Mouse (Mus musculus): Measurements from ENCODE around the gene Invs.
"Not testable (repeated sequence)": the region's sequence is repeated elsewhere in the genome, so short reads cannot be mapped to it uniquely, and the experiment has no call there.

The Invs gene

DNA sequence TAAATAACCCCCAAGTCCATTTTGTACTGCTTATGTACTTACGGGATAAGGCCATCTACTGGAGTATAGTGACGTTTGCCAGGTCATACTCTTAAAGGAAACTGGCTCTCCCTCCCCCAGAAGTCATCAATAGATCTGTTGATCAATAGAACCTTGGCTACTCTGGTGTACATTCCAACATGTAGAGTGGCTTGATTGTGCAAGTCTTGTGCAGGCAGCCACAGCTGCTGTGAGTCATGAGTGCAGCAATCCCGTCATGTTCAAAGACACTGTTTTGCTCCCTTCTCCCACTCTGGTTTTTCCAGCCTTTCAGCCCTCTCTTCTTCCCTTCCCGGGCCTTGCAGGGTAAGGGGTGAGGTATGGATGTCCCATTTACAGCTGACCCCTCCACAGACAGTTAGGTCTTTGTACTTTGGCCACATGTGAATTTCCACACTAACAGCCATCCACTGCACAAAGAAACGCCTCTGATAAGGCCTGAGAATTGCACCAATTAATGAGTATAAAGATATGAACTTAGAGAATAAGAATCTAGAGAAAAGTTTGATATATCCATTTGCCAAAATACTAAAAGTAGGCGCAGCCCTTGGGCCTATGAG is 53.0 kb downstream of the Invs start:
- no peak for DNase-seq

DNA sequence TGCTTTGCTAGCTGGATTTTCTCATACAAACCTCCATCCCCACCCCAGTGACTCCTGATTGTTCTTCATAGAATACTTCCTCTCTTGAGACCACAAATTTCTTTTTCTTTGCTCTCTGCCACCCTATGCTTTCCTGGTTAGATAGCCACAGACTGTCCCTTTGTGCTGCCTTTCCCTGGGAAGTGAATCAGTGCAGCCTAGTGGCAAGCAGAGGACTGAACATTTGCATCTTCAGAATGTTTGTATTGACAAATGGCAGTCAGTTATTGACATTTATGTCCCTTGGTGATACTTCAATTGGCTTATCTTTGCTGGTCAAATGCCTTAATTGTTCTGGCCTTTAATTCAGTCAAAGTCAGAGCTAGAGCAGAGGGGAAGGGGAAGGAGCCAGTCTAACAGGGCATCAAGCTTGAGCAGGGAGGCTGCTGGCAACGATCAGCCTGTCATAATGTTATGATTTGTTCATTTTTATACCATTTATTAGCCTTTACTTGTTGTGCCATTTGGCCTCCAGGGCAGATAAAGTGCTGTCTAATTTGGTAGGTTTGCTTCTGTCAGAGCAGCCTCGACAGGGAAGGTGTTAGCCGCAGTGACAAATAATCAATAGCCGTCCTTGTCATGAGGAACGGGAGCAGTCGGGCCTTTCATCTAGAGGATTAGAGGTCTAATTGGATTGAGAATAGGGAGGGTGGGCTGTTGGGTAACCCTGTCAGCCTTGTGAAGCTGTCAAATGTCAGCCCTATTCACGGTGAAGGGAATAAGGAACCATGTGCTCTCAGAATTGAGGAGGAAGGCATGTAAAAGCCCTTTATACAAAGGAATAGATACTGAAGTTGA is 55.6 kb downstream of the Invs start:
- DNase-seq = no peak

GRCm38 (mm10) chr4:48342705-48343104 is 63.1 kb downstream of the Invs start:
- DNase-seq = no peak

DNA sequence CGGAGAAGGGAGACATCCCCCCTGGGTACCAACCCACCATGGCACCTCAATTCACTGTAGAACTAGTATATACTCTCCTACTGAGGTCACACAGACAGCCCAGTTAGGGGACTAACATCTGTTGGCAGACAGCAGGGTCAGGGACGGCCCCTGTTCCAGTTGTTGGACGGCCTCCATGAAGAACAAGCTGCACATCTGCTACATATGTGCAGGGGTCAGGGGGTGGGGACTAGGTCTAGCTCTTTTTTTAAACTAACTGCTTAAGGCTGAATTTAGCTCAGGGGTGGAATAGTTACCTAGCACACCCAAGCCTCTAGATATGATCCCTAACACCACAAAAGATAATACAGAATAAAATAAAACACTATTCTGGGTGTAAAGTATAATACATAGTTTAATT is 82.8 kb downstream of the Invs start:
- no peak for DNase-seq

DNA sequence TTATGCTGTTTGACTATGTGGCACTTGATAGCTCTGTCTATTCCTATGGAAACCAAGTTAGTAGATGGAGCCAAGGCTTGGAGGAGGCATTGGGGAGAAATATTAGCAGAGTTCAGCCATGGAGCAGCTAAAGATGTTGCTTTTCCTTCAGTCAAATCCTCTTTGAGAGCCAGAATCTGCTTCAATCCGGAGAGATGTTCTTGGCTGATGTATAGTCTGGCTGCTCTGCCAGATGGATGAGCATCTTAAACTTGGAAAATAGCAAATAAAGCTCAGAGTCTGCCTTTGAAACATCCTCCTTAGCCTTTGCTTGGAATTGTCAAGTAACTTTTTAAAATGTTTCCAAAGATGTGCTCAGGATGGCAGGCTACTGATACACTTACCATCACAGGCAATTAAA is 91.5 kb downstream of the Invs start:
- no peak for DNase-seq

GRCm38 (mm10) chr4:48380940-48381339 is 101.4 kb downstream of the Invs start:
- peak; percentile 76 for DNase-seq

DNA sequence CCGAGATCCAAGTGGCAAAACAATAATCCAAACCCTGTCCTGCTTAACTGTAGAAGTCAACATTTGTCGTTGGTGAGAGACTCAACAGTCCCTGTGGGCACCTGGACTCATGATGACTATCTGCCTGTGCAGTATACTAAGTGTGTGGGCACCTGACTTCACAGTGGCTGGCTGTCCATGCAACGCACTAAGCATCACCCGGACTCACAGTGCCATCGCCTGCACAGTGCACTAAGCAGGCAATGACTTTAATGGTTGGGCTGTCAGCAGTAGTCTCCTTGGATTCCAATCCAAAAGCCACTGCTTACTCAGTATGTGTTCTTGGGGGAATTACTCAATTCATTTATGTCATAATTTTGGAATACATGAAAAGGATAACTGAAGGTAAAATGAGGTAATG is 102.9 kb downstream of the Invs start:
- DNase-seq = no peak

DNA sequence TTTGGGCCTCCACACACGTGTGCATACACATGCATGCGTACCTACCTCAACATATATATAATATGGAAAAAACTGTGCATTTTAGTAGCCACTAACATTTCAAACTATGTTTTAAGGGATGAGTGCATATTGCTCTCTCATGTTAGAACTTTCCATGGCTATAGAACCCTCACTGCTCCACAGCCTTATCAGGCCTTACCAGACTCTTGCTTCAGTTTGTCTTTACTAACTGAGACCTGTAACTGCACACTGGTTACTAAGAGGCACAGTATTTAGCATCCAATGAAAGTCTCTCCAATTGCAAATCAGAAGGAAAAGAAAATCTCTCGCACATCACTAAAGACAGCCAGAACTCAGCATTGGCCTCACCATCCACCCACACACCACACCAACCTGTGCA is 117.4 kb downstream of the Invs start:
- no peak for DNase-seq

- no peak for DNase-seq
Observed at GRCm38 (mm10) chr4:48403066-48403640, 123.6 kb downstream of the Invs start.

- DNase-seq = not testable (repeated sequence)
Observed at GRCm38 (mm10) chr4:48405724-48406491, 126.3 kb downstream of the Invs start.

GRCm38 (mm10) chr4:48407350-48408039 is 127.9 kb downstream of the Invs start:
- DNase-seq = peak; percentile 42

GRCm38 (mm10) chr4:48413473-48413872 is 133.9 kb downstream of the Invs start:
- DNase-seq = no peak

- DNase-seq = peak; percentile 15
Observed at GRCm38 (mm10) chr4:48415838-48416335, 136.3 kb downstream of the Invs start.

DNA sequence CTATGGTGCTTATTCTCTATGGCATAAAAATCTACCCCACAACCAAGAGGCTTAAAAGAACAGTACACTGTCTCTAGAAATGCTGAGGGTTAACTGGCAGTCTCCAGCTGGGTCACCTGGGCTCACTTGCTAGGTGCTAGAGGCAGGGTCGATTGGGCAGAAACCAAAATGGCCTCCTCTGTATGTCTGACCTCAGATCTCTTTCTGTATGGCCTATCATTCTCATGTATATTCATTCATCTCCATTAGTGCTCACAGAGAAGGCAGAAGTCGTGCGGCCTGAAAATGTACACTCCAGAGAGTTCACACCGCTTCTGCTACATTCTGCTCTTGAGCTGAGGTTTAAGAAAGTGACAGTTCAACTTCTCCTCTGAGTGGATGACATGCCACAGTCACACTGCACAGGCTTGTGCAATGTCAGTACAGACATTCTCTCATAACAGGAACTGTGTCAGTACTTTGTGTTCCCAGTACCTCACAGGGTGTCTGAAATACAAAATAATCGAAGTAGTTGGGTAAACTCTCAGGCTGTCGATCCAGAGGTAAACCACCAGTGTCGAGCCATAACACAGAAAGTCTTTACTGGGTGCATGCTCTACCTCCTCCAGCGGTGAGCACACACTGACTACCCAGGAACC is 139.4 kb downstream of the Invs start:
- DNase-seq = no peak

DNA sequence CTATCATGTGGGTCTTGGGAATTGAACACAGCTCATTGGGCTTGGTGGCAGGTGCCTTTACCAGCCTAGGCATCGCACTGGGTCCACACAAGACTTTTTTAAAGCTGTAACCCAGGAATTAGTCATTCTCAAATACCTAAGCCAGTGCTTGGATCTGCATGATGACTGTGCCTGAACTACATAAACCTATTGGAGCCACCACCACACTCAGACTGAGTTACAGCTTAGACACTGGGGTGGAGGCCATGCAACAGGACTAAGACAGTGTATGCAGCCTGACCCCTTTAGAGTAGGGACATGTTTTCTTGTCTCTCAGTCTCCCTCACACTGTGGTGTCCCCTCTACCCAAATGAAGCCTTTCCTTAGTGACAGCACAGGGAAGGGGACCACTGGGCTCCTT is 143.1 kb downstream of the Invs start:
- no peak for DNase-seq

DNA sequence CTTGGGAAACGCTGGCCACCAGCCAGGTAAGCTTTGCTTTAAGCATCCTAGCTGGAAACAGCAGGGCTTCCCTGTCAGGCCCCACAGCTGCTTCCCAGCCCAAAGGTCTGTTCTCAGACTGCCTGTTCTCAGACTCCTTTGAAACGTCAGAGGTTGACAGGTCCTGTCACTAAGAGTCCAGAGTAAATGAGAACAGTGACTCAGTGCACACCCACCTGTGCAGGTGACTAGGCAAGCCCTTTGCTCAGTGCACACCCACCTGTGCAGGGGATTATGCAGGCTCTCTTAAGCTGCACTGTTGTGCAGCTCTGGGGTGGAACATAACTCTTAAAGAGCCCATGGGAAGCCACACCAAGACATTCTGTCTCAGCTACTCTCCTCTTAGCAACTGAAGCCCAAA is 144.2 kb downstream of the Invs start:
- DNase-seq = no peak

- no peak for DNase-seq
Observed at GRCm38 (mm10) chr4:48427413-48427812, 147.9 kb downstream of the Invs start.

- no peak for DNase-seq
Observed at GRCm38 (mm10) chr4:48428054-48428453, 148.5 kb downstream of the Invs start.

- no peak for DNase-seq
Observed at GRCm38 (mm10) chr4:48454106-48454773, 174.7 kb downstream of the Invs start.

DNA sequence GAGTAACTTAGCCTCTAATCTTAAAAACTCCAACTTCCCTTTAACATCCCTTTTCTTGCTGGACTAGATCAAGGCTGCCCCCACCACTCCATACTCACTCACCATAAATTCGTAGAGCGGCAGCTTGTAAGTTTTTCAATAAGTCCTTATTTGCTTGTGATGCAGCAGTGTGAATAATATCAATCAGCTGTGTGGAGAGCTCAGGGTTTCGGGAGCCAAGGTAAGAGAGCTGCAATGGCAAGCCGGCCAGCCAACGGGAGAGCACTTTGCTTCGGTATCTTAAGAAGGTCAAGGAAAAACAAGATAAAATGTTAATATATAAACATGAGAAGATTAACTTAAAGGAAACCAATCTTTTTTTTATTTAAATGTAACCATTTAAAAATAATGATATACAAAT is 178.9 kb downstream of the Invs start:
- no peak for DNase-seq

- DNase-seq = no peak
Observed at GRCm38 (mm10) chr4:48461060-48461459, 181.5 kb downstream of the Invs start.

- no peak for DNase-seq
Observed at GRCm38 (mm10) chr4:48470977-48471376, 191.4 kb downstream of the Invs start.
